Mouse (Mus musculus) gonadal fat pad, adult 2 months (tissue): ENCODE measurements around the gene Ddx27. TPM values are rescaled to one million over a fixed set of nuclear protein-coding genes. Genes with fewer than 3 reads are reported as not detected.

Experiments used
- DNase-seq: peaks from one replicate; pipeline ENCODE4 v3.0.0-alpha.2; 2012; ENCODE audit warnings: low read depth
- polyA plus RNA-seq: library from polyadenylated mRNA; depleted of rRNA; stranded (reverse); fragments of >200 nt; gene quantifications from 2 replicates; pipeline ENCODE4 v1.2.3, GENCODE M21; 2012; rRNA removed

The Ddx27 gene
- polyA plus RNA-seq, 1 experiment: 26.0 TPM

GRCm38 (mm10) chr2:167081639-167082038 is 66.6 kb downstream of the Ddx27 start:
- DNase-seq: no peak

Other genes starting within 250 kb of the Ddx27 start
- 2.7 and 2.8 TPM in 2 replicates for gene Trp53rkb, start 222.7 kb upstream of the Ddx27 start, polyA plus RNA-seq
- gene Arfgef2, start 209.6 kb upstream of the Ddx27 start, polyA plus RNA-seq: 17.8 TPM in 2 replicates
- gene Cse1l, start 109.2 kb upstream of the Ddx27 start, polyA plus RNA-seq: 18.0 and 21.2 TPM in 2 replicates
- gene Stau1, start 18.9 kb upstream of the Ddx27 start, polyA plus RNA-seq: 38.5 and 61.2 TPM in 2 replicates
- gene Znfx1, start 47.8 kb downstream of the Ddx27 start, polyA plus RNA-seq: 58.5 and 59.8 TPM in 2 replicates
- gene Kcnb1, start 175.0 kb downstream of the Ddx27 start, polyA plus RNA-seq: 11.2 and 13.8 TPM in 2 replicates
- gene Ptgis, start 225.4 kb downstream of the Ddx27 start, polyA plus RNA-seq: 42.3 and 45.1 TPM in 2 replicates